Mouse (Mus musculus): ENCODE measurements around the gene Rnasel. TPM values are rescaled to one million over a fixed set of nuclear protein-coding genes. Genes with fewer than 3 reads are reported as not detected.
"Not testable (repeated sequence)": the region's sequence is repeated elsewhere in the genome, so short reads cannot be mapped to it uniquely, and the experiment has no call there.

Rnasel gene
- polyA plus RNA-seq, 1 experiment from 2014 or later = 49.9 TPM

- no peak overlapping the region for H3K4me3 ChIP-seq (ENCODE audit: low read depth, low read length)
- WGBS = 73% methylated on average over 25 of the region's 25 CpGs
- peak overlapping the region; percentile 7; the same call in 1 of the 2 replicates for H3K9ac ChIP-seq (ENCODE audit: low read depth, low read length)
- H3K4me1 ChIP-seq (replicated peaks; ENCODE audit: control insufficient read depth, insufficient read depth, low read length) = 0 out of 2 replicates have a peak, but pooled peaks cover 6% of the 10 kb centered on the region
- ATAC-seq = no peak
- H3K36me3 ChIP-seq (ENCODE audit: control insufficient read depth, insufficient read depth) = peaks cover 23% of the 10 kb centered on the region
- no peaks in the 10 kb centered on the region for H3K27me3 ChIP-seq (replicated peaks; ENCODE audit: control insufficient read depth, insufficient read depth, low read length)
- no peaks in the 10 kb centered on the region for H3K9me3 ChIP-seq (ENCODE audit: control insufficient read depth)
- H3K27ac ChIP-seq (ENCODE audit: low read depth, low read length) = no peak overlapping the region
- peak; percentile 19; the same call in 1 of the 2 replicates for TF ChIP-seq CTCF (IDR thresholded peaks at IDR 0.05; ENCODE audit: low read depth)
- H3K4me2 ChIP-seq (replicated peaks; ENCODE audit: low read depth) = peak overlapping the region; percentile 75
These were observed 4.7 kb downstream of the Rnasel start for GRCm38 (mm10) chr1:153753725-153754464.

- TF ChIP-seq CTCF (IDR thresholded peaks at IDR 0.05; ENCODE audit: low read depth) = 0 out of 2 replicates have a peak, but pooled peaks have one; percentile 3
- peaks cover 5% of the 10 kb centered on the region; the same call in 1 of the 2 replicates for H3K4me1 ChIP-seq (replicated peaks; ENCODE audit: control insufficient read depth, insufficient read depth, low read length)
- no peak for ATAC-seq
- H3K27ac ChIP-seq (ENCODE audit: low read depth, low read length) = no peak overlapping the region
- no peaks in the 10 kb centered on the region for H3K9me3 ChIP-seq (ENCODE audit: control insufficient read depth)
- H3K27me3 ChIP-seq (replicated peaks; ENCODE audit: control insufficient read depth, insufficient read depth, low read length) = no peaks in the 10 kb centered on the region
- H3K4me2 ChIP-seq (replicated peaks; ENCODE audit: low read depth) = no peak overlapping the region
- H3K4me3 ChIP-seq (ENCODE audit: low read depth, low read length) = no peak overlapping the region
- H3K9ac ChIP-seq (ENCODE audit: low read depth, low read length) = no peak overlapping the region
- H3K36me3 ChIP-seq (ENCODE audit: control insufficient read depth, insufficient read depth) = peaks cover 39% of the 10 kb centered on the region
- WGBS = 81% methylated on average over 11 of the region's 11 CpGs
These were observed 14.9 kb downstream of the Rnasel start for GRCm38 (mm10) chr1:153764136-153764535.

- H3K9me3 ChIP-seq (ENCODE audit: control insufficient read depth) = no peaks in the 10 kb centered on the region
- 62% methylated on average over 8 of the region's 8 CpGs for WGBS
- no peak for ATAC-seq
- H3K4me2 ChIP-seq (replicated peaks; ENCODE audit: low read depth) = no peak overlapping the region
- no peak for TF ChIP-seq CTCF (IDR thresholded peaks at IDR 0.05; ENCODE audit: low read depth)
- H3K27ac ChIP-seq (ENCODE audit: low read depth, low read length) = no peak overlapping the region
- H3K27me3 ChIP-seq (replicated peaks; ENCODE audit: control insufficient read depth, insufficient read depth, low read length) = no peaks in the 10 kb centered on the region
- H3K4me1 ChIP-seq (replicated peaks; ENCODE audit: control insufficient read depth, insufficient read depth, low read length) = peaks cover 5% of the 10 kb centered on the region; the same call in 1 of the 2 replicates
- H3K9ac ChIP-seq (ENCODE audit: low read depth, low read length) = no peak overlapping the region
- peaks cover 17% of the 10 kb centered on the region; the same call in 1 of the 2 replicates for H3K36me3 ChIP-seq (ENCODE audit: control insufficient read depth, insufficient read depth)
- no peak overlapping the region for H3K4me3 ChIP-seq (ENCODE audit: low read depth, low read length)
These were observed 17.1 kb downstream of the Rnasel start for GRCm38 (mm10) chr1:153766298-153766697.

GRCm38 (mm10) chr1:153767281-153767680 lies 18.1 kb downstream of the Rnasel start:
- no peak for ATAC-seq
- WGBS = 80% methylated on average over 1 of the region's 1 CpGs
- Histone ChIP-seq H3K36me3 (ENCODE audit: control insufficient read depth, insufficient read depth) (0 out of 2 replicates have a peak, but pooled peaks cover 7% of the 10 kb centered on the region), H3K27me3 (replicated peaks; ENCODE audit: control insufficient read depth, insufficient read depth, low read length) (no peaks in the 10 kb centered on the region), H3K9ac (ENCODE audit: low read depth, low read length) (no peak overlapping the region), H3K4me1 (replicated peaks; ENCODE audit: control insufficient read depth, insufficient read depth, low read length) (peaks cover 5% of the 10 kb centered on the region; the same call in 1 of the 2 replicates), H3K4me2 (replicated peaks; ENCODE audit: low read depth) (no peak overlapping the region), H3K9me3 (ENCODE audit: control insufficient read depth) (no peaks in the 10 kb centered on the region), H3K27ac (ENCODE audit: low read depth, low read length) (no peak overlapping the region), H3K4me3 (ENCODE audit: low read depth, low read length) (no peak overlapping the region)
- TF ChIP-seq CTCF (IDR thresholded peaks at IDR 0.05; ENCODE audit: low read depth) = no peak

GRCm38 (mm10) chr1:153768465-153768864 lies 19.2 kb downstream of the Rnasel start:
- Histone ChIP-seq H3K4me1 (replicated peaks; ENCODE audit: control insufficient read depth, insufficient read depth, low read length) (peaks cover 5% of the 10 kb centered on the region; the same call in 1 of the 2 replicates), H3K27me3 (replicated peaks; ENCODE audit: control insufficient read depth, insufficient read depth, low read length) (no peaks in the 10 kb centered on the region), H3K9me3 (ENCODE audit: control insufficient read depth) (no peaks in the 10 kb centered on the region), H3K27ac (ENCODE audit: low read depth, low read length) (peak overlapping the region; percentile 85), H3K36me3 (ENCODE audit: control insufficient read depth, insufficient read depth) (no peaks in the 10 kb centered on the region), H3K4me2 (replicated peaks; ENCODE audit: low read depth) (peak overlapping the region; percentile 60), H3K9ac (ENCODE audit: low read depth, low read length) (peak overlapping the region; percentile 46; the same call in 1 of the 2 replicates), H3K4me3 (ENCODE audit: low read depth, low read length) (peak overlapping the region; percentile 32)
- WGBS = 20% methylated on average over 5 of the region's 5 CpGs
- ATAC-seq = no peak
- TF ChIP-seq CTCF (IDR thresholded peaks at IDR 0.05; ENCODE audit: low read depth) = no peak

GRCm38 (mm10) chr1:153769571-153769970 lies 20.3 kb downstream of the Rnasel start:
- H3K36me3 ChIP-seq (ENCODE audit: control insufficient read depth, insufficient read depth); H3K4me1 ChIP-seq (replicated peaks; ENCODE audit: control insufficient read depth, insufficient read depth, low read length); H3K27me3 ChIP-seq (replicated peaks; ENCODE audit: control insufficient read depth, insufficient read depth, low read length); H3K9me3 ChIP-seq (ENCODE audit: control insufficient read depth): not testable (repeated sequence)
- H3K9ac ChIP-seq (ENCODE audit: low read depth, low read length) = 0 out of 2 replicates have a peak overlapping the region, but pooled peaks have one; percentile 11
- ATAC-seq = peak; percentile 66
- 37% methylated on average over 6 of the region's 6 CpGs for WGBS
- H3K4me2 ChIP-seq (replicated peaks; ENCODE audit: low read depth) = peak overlapping the region; percentile 60
- H3K4me3 ChIP-seq (ENCODE audit: low read depth, low read length) = peak overlapping the region; percentile 32
- peak overlapping the region; percentile 85 for H3K27ac ChIP-seq (ENCODE audit: low read depth, low read length)

Data from intestine, postnatal 0 days (tissue).